8 mouse cellular contexts compared by ENCODE assay signal in the genomic region with DNA sequence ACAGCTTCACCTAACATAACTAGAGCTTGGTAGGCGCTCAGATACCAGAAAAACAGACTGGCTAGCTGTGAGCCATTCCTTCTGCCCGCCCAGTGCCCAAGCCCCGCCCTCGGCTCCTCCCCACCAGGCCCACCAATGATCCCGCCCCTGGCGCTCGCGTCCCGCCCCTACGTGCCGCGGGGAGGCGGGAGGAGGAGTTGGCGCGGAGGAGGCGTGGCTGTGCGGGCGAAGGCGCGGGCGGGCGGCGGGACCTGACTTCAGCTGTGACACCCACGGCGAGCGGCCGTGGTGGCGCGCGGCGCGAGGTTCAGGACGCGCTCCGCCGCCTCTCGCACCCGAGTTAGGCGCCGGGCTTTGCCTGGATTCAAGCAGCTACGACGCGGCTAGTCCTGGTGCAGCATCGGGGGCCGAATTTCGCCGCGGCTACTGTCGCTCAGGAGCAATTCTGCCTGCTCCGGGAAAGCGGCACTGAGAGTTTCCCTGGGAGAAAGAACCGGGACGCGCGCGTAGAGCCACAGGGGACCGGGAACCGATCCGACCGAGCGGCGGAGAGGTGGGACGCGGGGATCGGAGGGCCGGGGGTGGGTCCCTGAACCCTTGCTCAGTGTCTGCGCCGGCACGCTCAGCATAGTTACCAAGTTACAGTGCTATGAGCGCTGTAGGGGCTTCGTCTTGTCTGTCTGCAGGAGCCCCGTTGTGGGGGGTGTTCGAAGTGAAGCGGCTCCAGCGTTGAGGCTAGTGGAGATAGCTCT. TPM values are rescaled to one million over a fixed set of nuclear protein-coding genes. Genes with fewer than 3 reads are reported as not detected.
DNase-seq lines count a peak whose midpoint lies in the region; ATAC-seq and TF ChIP-seq lines count a peak whose summit lies in the region.

A gene (plus strand): TSS at position 204 of the 752 bp plus-strand sequence.

- peak within 1 kb of the TSS; percentile 75 for H3K9ac ChIP-seq in hindbrain, embryonic 14.5 days

- peak; percentile 44 for DNase-seq in Patski (ENCODE audit: low read depth, low spot score)
- DNase-seq in cerebellum, postnatal 14 days: peak; percentile 97
- DNase-seq in frontal cortex, postnatal 25 days (ENCODE audit: low spot score in 2 of 2): peak; percentile 81 to 88
- peak; percentile 94 for DNase-seq in hindbrain, embryonic 14.5 days (ENCODE audit: low spot score)
- DNase-seq in layer of hippocampus, postnatal 36 days: peak; percentile 96
- DNase-seq in lung, postnatal 36 days: peak; percentile 96
- DNase-seq in retina, postnatal 1 day: peak; percentile 95
- DNase-seq in urinary bladder, adult 18-20 months (ENCODE audit: low spot score in 2 of 2): peak; percentile 96 to 98

- H3K27ac ChIP-seq in hindbrain, embryonic 14.5 days: peak within 1 kb of the TSS; percentile 69

- POLR2A ChIA-PET in Patski (lab: Charles Lee): interaction anchor here (0.6 kb wide), 1 partner anchor 101 kb away, joined by 5 read pairs; no protein-coding TSS in a partner anchor

- H3K4me1 ChIP-seq in hindbrain, embryonic 14.5 days (replicated peaks; ENCODE audit: control insufficient read depth, insufficient read depth, low read length): peaks cover 4% of the 10 kb centered on the region; the same call in 1 of the 2 replicates

- TF ChIP-seq CTCF in Patski (IDR thresholded peaks at IDR 0.05): no peak

- H3K4me2 ChIP-seq in hindbrain, embryonic 14.5 days (replicated peaks): peak within 1 kb of the TSS; percentile 89

- no peaks in the 10 kb centered on the region for H3K36me3 ChIP-seq in hindbrain, embryonic 14.5 days (replicated peaks; ENCODE audit: control insufficient read depth, insufficient read depth)

- ATAC-seq in Patski: peak; percentile 99
- peak; percentile 98 for ATAC-seq in hindbrain, embryonic 14.5 days (ENCODE audit: low FRiP score)

- WGBS in hindbrain, embryonic 14.5 days: under 1% methylated on average over 75 of the region's 75 CpGs

- H3K4me3 ChIP-seq in hindbrain, embryonic 14.5 days (replicated peaks; ENCODE audit: low read length): peak within 1 kb of the TSS; percentile 78

- in situ Hi-C loops in Patski (cut with MboI; ENCODE audit: low pct_unique_long_range_greater_than_20kb): loop anchor here (5.0 to 25.0 kb wide), 2 partner anchors 106 to 319 kb away; a partner anchor contains a TSS

- H3K9me3 ChIP-seq in hindbrain, embryonic 14.5 days (ENCODE audit: control insufficient read depth, low read length): no peaks in the 10 kb centered on the region

- no peaks in the 10 kb centered on the region for H3K27me3 ChIP-seq in Patski
- H3K27me3 ChIP-seq in hindbrain, embryonic 14.5 days (ENCODE audit: control insufficient read depth, insufficient read depth, low read length): no peaks in the 10 kb centered on the region

- CTCF ChIA-PET in Patski (lab: Charles Lee): interaction anchor here (0.6 to 1.7 kb wide), 2 partner anchors 42 to 110 kb away, joined by 3 read pairs; no protein-coding TSS in a partner anchor

RNA-seq across cellular contexts. Expression of the gene that starts here (rescaled TPM):
- polyA plus RNA-seq in Patski (2021): 1.8 TPM
- polyA plus RNA-seq in hindbrain, embryonic 14.5 days (2014; fragmentation: Nextera tagmentation; extraction: Ambion mirVana): 8.8 and 11.1 TPM in 2 replicates
- 10 to 100 TPM; 14.5 to 18.0 TPM for total RNA-seq in layer of hippocampus, postnatal 36 days (2021)

Comparison
In these comparisons a context has a peak if more than half of its experiments do, and no peak if none do; other contexts are left out.
1. Peak in every context shown above with its lines: DNase-seq, ATAC-seq, H3K4me3 ChIP-seq and H3K27ac ChIP-seq.
2. DNase-seq: peak in every context shown above with its lines; median percentile 97 in cerebellum, postnatal 14 days; 97 in urinary bladder, adult 18-20 months; 96 in layer of hippocampus, postnatal 36 days; 96 in lung, postnatal 36 days; 95 in retina, postnatal 1 day; 94 in hindbrain, embryonic 14.5 days; 84 in frontal cortex, postnatal 25 days; 44 in Patski.